Mouse (Mus musculus) spleen, adult 2 months (tissue): ENCODE data around the gene Rc3h2. TPM values are rescaled to one million over a fixed set of nuclear protein-coding genes. Genes with fewer than 3 reads are reported as not detected.

ENCODE experiments used
- DNase-seq, 2 experiments: peaks; one replicate each; pipeline versions ENCODE4 v3.0.0 to v3.0.0-alpha.2; 2012 to 2021; ENCODE audit warnings: low spot score in 2 of 2, low read depth in 1 of 2
- H3K27ac ChIP-seq: fragments of 200-500 bp; 2 replicates; pipeline ENCODE4 v1.5.1; 2012; ENCODE audit warnings: low read length, inconsistent platforms; ENCODE audit not compliant: insufficient read depth
- H3K27me3 ChIP-seq: fragments of 200-500 bp; 2 replicates; pipeline ENCODE4 v1.6.1; 2012; ENCODE audit warnings: mild to moderate bottlenecking, moderate library complexity, low read length, inconsistent platforms; ENCODE audit not compliant: control insufficient read depth, insufficient read depth
- H3K36me3 ChIP-seq: fragments of 200-500 bp; 2 replicates; pipeline ENCODE4 v1.6.1; 2012; ENCODE audit warnings: mild to moderate bottlenecking, low read length, inconsistent platforms; ENCODE audit not compliant: control insufficient read depth, insufficient read depth
- H3K4me1 ChIP-seq: fragments of 200-500 bp; 2 replicates; pipeline ENCODE4 v1.6.1; 2011; ENCODE audit warnings: inconsistent platforms; ENCODE audit not compliant: control insufficient read depth, insufficient read depth, insufficient read length
- H3K4me3 ChIP-seq: fragments of 200-500 bp; 2 replicates; pipeline ENCODE4 v1.5.1; 2011; ENCODE audit warnings: mild to moderate bottlenecking, inconsistent platforms; ENCODE audit not compliant: insufficient read depth, insufficient read length; ENCODE audit errors: extremely low read depth
- CTCF ChIP-seq: fragments of 200-500 bp; IDR thresholded peaks from 2 replicates; pipeline ENCODE4 v1.5.1; 2011; ENCODE audit warnings: mild to moderate bottlenecking, inconsistent platforms; ENCODE audit not compliant: insufficient read depth, insufficient read length, insufficient replicate concordance; ENCODE audit errors: extremely low read depth
- POLR2A ChIP-seq: fragments of 200-500 bp; IDR thresholded peaks from 2 replicates; pipeline ENCODE4 v1.6.1; 2011; ENCODE audit warnings: low read depth, low read length, inconsistent platforms
- WGBS: fragments of 180-500 bp; shearing (Covaris S2); methylation state at CpG from one replicate; pipeline ENCODE4 v1.1.7; 2018; 5-methylcytosine and 5-hydroxymethylcytosine counted together
- polyA plus RNA-seq: library from polyadenylated mRNA; depleted of rRNA; stranded (reverse); fragments of >200 nt; gene quantifications from 2 replicates; pipeline ENCODE4 v1.2.3, GENCODE M21; 2012

Rc3h2 gene
- polyA plus RNA-seq, 1 experiment: 4.4 TPM

DNA sequence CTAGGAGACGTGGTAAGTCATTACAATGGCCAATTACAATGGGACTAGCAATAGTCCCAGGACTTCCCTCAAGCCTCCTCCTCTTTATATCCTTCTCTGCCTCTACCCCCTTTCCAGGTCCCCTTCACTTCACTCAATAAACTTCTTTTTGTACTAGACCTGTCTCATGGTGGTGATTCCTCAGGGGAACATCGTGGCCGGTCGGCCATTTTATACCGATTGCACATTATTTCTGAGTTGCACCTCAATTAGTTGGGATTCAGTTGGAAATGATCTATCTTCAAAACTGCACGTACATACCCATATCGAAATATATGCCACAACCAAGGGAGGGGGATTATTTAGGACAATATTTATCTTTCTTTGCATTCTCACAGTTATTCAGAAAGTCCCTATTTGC, 8.9 kb upstream of the Rc3h2 start:
- Histone ChIP-seq H3K27ac (no peak overlapping the region), H3K36me3 (peaks cover 3% of the 10 kb centered on the region; the same call in 1 of the 2 replicates), H3K4me1 (peaks cover 3% of the 10 kb centered on the region; the same call in 1 of the 2 replicates), H3K27me3 (no peaks in the 10 kb centered on the region), H3K4me3 (no peak overlapping the region; the same call in 1 of the 2 replicates)
- DNase-seq: no peak
- TF ChIP-seq POLR2A (no peak), CTCF (no peak)
- WGBS: 44% methylated on average over 7 of the region's 7 CpGs

DNA sequence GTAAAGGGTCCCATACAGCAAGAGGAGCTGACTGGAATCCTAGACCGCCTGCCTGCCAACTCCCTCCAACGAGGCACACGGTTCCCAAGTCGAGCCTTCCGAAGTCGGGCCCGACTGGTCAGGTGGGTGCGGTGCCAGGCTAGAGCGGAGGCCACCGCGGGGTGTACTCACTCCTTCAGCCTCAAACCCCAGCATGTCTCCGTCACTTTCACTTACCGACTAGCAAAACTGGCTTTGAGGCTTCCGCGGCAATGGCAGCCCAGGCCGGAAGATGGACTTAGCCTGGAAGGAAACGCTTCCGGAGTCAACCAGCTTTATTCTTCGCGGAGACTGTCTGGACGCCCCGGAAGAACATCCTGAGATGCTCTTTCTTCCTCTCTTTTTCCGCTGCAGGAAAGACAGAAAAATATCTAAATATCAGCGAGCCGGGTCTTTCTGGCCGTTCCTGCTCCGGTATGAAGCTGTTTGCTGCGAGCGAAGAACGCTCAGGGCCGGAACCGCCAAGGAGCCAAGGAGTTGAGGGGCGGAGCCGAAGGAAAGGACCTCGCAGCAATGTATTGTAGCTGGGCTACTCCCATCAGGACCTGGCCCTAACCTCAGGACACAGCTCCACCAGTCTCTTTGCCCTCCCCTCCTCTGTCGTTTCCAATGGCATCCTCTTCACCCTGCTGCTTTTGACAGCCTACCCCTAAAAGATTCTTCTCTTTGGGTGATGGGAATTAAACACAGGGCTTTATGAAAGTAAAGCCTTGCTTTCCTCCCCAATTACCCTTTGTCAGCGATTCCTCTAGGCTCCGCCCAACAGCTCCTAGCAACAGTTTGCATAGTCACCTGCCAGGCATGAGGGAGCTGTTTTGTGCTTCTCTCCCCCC, 8.1 kb upstream of the Rc3h2 start:
- H3K27me3 ChIP-seq: no peaks in the 10 kb centered on the region
- TF ChIP-seq CTCF (no peak), POLR2A (peak; percentile 22; the same call in 1 of the 2 replicates)
- DNase-seq: peak; percentile 79 to 81
- peaks cover 3% of the 10 kb centered on the region; the same call in 1 of the 2 replicates for H3K4me1 ChIP-seq
- peak overlapping the region; percentile 93 for H3K4me3 ChIP-seq
- peak overlapping the region; percentile 80 for H3K27ac ChIP-seq
- WGBS: under 1% methylated on average over 38 of the region's 38 CpGs
- H3K36me3 ChIP-seq: peaks cover 3% of the 10 kb centered on the region; the same call in 1 of the 2 replicates

DNA sequence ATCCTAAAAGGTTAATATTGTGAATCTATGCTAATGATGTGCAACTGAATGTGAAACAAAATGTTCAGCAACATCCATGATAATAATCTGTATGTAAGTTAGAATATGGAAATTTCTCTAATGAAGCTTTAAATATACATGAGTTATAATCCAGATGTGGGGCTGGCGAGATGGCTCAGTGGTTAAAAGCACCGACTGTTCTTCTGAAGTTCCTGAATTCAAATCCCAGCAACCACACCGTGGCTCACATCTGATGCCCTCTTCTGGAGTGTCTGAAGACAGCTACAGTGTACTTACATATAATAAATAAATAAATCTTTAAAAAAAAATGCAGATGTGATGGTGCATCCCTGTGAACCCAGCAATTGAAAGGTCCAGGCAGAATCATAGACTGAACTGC, 968 bp upstream of the Rc3h2 start:
- Histone ChIP-seq H3K4me1 (no peaks in the 10 kb centered on the region; the same call in none of the 2 replicates), H3K27me3 (no peaks in the 10 kb centered on the region), H3K27ac (no peak overlapping the region), H3K36me3 (peaks cover 2% of the 10 kb centered on the region), H3K4me3 (no peak overlapping the region)
- TF ChIP-seq CTCF (no peak), POLR2A (no peak)
- 13% methylated on average over 3 of the region's 3 CpGs for WGBS
- DNase-seq: no peak

DNA sequence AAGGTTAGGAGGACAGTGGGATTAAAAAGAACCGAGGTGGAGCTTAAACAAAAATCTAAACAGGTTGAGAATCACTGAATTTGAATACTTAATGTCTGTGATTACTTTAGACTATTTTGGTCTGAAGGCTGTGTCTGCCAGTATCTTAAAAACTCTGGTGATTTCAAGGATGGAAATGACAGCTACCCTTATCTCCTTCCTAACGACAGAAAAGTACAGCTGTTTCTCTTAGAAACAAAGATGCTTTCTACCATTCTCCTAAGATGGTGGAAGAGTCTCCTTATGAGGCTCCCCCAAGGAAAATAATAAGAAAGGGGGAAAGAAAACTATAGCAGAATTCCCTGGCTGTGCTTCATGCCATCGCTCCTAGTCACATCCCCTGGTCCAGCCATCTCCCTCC, 800 bp downstream of the Rc3h2 start:
- no peak for DNase-seq
- no peaks in the 10 kb centered on the region; the same call in 1 of the 2 replicates for H3K36me3 ChIP-seq
- H3K27me3 ChIP-seq: no peaks in the 10 kb centered on the region
- H3K27ac ChIP-seq: peak overlapping the region; percentile 83; the same call in 1 of the 2 replicates
- 5% methylated on average over 3 of the region's 3 CpGs for WGBS
- no peak for TF ChIP-seq CTCF
- TF ChIP-seq POLR2A: no peak
- H3K4me3 ChIP-seq: peak overlapping the region; percentile 78
- H3K4me1 ChIP-seq: no peaks in the 10 kb centered on the region; the same call in none of the 2 replicates

DNA sequence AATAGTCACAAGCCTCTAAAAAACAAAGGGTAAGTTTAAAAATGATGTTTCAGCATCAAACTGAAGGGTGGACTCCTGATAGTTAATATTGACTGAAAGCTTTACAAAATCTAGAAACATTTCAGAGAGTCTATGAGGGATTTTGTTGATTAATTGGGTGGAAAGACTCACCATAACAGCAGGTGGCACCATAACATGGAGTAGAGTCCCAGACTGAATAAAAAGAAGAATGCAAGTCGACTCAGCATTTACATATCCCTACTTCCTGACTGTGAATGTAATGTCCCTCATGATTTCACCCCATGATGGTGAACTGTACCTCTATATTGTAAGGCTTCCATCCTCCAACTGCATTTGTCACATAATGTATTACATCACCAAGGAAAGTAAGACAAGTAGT, 27.2 kb downstream of the Rc3h2 start:
- no peak for DNase-seq
- WGBS: 13% methylated on average over 1 of the region's 1 CpGs

DNA sequence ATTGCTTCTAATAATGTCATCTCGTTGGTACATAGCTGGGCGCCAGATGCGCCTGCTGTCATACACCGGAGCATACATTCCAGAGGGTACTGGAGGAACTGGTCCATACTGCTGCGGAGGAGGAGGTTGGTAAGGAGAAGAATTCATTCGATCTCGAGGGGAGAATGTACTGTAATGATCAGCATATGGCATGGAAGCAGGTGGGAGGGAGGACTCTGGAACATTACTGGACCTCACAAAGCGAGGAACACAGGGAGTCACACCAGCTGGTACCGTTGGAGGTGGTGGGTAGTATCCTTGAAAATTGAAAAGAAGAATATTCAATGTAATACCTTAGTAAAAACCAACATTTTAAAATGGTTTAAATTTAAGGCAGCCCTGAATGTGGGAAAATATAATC, 39.8 kb downstream of the Rc3h2 start:
- 96% methylated on average over 9 of the region's 9 CpGs for WGBS

More for the DNA sequence above, 27.2 kb downstream of the Rc3h2 start:
- no peak overlapping the region for H3K27ac ChIP-seq
- peaks cover 11% of the 10 kb centered on the region for H3K36me3 ChIP-seq
- no peak overlapping the region for H3K4me3 ChIP-seq
- no peaks in the 10 kb centered on the region for H3K27me3 ChIP-seq
- TF ChIP-seq CTCF: no peak
- no peaks in the 10 kb centered on the region; the same call in 1 of the 2 replicates for H3K4me1 ChIP-seq

DNA sequence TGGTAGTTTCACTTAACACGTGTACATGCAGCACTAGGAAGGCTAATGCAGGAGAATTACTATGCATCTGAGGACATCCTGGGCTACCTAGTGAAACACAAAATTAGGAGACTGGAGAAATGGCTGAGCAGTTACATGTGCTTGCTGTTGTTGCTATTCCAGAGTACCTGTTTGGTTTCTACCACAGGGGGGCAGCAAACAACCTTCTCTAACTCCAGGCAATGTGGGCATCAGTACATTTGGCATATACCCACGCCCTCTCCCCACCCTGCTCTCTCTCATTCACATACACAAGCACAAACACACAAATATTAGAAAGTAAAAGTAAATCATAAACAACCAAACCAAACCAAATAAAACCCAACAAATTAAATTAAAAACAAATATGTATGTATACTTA, 42.5 kb downstream of the Rc3h2 start:
- peak; percentile 47 to 53 for DNase-seq
- H3K27ac ChIP-seq: no peak overlapping the region
- no peaks in the 10 kb centered on the region for H3K27me3 ChIP-seq
- H3K36me3 ChIP-seq: peaks cover 25% of the 10 kb centered on the region
- no peak overlapping the region for H3K4me3 ChIP-seq
- no peaks in the 10 kb centered on the region for H3K4me1 ChIP-seq
- 69% methylated on average over 2 of the region's 2 CpGs for WGBS
- TF ChIP-seq CTCF (peak; percentile 40; the same call in 1 of the 2 replicates), POLR2A (no peak)

More for the DNA sequence above, 39.8 kb downstream of the Rc3h2 start:
- Histone ChIP-seq H3K27me3 (no peaks in the 10 kb centered on the region), H3K4me1 (no peaks in the 10 kb centered on the region), H3K27ac (no peak overlapping the region), H3K4me3 (no peak overlapping the region), H3K36me3 (peaks cover 16% of the 10 kb centered on the region)
- no peak for DNase-seq
- TF ChIP-seq POLR2A (no peak), CTCF (no peak)
